Mouse (Mus musculus): ENCODE results near the gene Shank2. TPM values are rescaled to one million over a fixed set of nuclear protein-coding genes. Genes with fewer than 3 reads are reported as not detected.

The Shank2 gene
- total and polyA plus RNA-seq, 2 experiments from 2014 or later: 0.19 to 0.95 TPM

- Histone ChIP-seq H3K27ac (ENCODE audit: low read depth) (no peak overlapping the region), H3K36me3 (replicated peaks; ENCODE audit: control insufficient read depth, insufficient read depth, low read length) (no peaks in the 10 kb centered on the region), H3K9ac (replicated peaks; ENCODE audit: low read depth, low read length) (no peak overlapping the region), H3K4me3 (ENCODE audit: low read depth, low read length) (no peak overlapping the region), H3K27me3 (ENCODE audit: control insufficient read depth, insufficient read depth, low read length) (no peaks in the 10 kb centered on the region), H3K4me1 (ENCODE audit: control insufficient read depth, insufficient read depth) (no peaks in the 10 kb centered on the region), H3K4me2 (ENCODE audit: low read depth, low read length) (no peak overlapping the region), H3K9me3 (replicated peaks; ENCODE audit: control insufficient read depth, low read length) (no peaks in the 10 kb centered on the region)
- no peak for DNase-seq (ENCODE audit: low spot score)
- ATAC-seq (ENCODE audit: insufficient read depth, low read depth): no peak
- TF ChIP-seq EP300 (IDR thresholded peaks at IDR 0.05; ENCODE audit: low read depth) (no peak), CTCF (IDR thresholded peaks at IDR 0.05; ENCODE audit: low read depth) (peak; percentile 62)
- 20% methylated on average over 1 of the region's 1 CpGs for WGBS
Observed at GRCm38 (mm10) chr7:144072219-144072618, 70.5 kb downstream of the Shank2 start.

DNA sequence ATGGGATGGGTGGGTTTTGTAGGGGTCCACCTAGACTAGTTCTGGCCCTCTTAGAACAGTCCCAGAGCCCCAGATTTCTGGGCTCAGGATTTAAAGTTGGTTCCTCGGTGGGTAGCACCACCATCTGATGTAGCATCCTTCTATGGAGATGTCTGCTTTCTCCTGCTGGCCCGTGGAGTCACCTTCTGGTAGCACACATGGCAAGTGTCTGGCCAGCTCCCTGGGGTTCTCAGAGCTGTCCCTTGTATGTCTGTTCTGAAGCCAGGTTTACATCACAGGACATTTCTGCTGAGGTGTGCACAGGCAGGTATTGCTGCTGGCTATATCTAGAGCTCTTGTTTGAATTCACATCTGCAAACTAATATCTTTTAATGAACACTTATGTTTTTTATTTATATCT is 71.1 kb downstream of the Shank2 start:
- Histone ChIP-seq H3K36me3 (replicated peaks; ENCODE audit: control insufficient read depth, insufficient read depth, low read length) (no peaks in the 10 kb centered on the region), H3K9me3 (replicated peaks; ENCODE audit: control insufficient read depth, low read length) (no peaks in the 10 kb centered on the region), H3K27me3 (ENCODE audit: control insufficient read depth, insufficient read depth, low read length) (no peaks in the 10 kb centered on the region), H3K9ac (replicated peaks; ENCODE audit: low read depth, low read length) (no peak overlapping the region), H3K27ac (ENCODE audit: low read depth) (no peak overlapping the region), H3K4me2 (ENCODE audit: low read depth, low read length) (no peak overlapping the region), H3K4me3 (ENCODE audit: low read depth, low read length) (no peak overlapping the region), H3K4me1 (ENCODE audit: control insufficient read depth, insufficient read depth) (no peaks in the 10 kb centered on the region)
- DNase-seq (ENCODE audit: low spot score) (no peak), ATAC-seq (ENCODE audit: insufficient read depth, low read depth) (no peak)
- WGBS: 86% methylated on average over 2 of the region's 2 CpGs
- TF ChIP-seq CTCF (IDR thresholded peaks at IDR 0.05; ENCODE audit: low read depth) (no peak), EP300 (IDR thresholded peaks at IDR 0.05; ENCODE audit: low read depth) (no peak)

GRCm38 (mm10) chr7:144074718-144075117 is 73.0 kb downstream of the Shank2 start:
- Histone ChIP-seq H3K36me3 (replicated peaks; ENCODE audit: control insufficient read depth, insufficient read depth, low read length) (no peaks in the 10 kb centered on the region), H3K4me1 (ENCODE audit: control insufficient read depth, insufficient read depth) (no peaks in the 10 kb centered on the region), H3K4me2 (ENCODE audit: low read depth, low read length) (no peak overlapping the region), H3K9ac (replicated peaks; ENCODE audit: low read depth, low read length) (no peak overlapping the region), H3K27ac (ENCODE audit: low read depth) (no peak overlapping the region), H3K27me3 (ENCODE audit: control insufficient read depth, insufficient read depth, low read length) (no peaks in the 10 kb centered on the region), H3K9me3 (replicated peaks; ENCODE audit: control insufficient read depth, low read length) (no peaks in the 10 kb centered on the region), H3K4me3 (ENCODE audit: low read depth, low read length) (no peak overlapping the region)
- DNase-seq (ENCODE audit: low spot score) (peak; percentile 29), ATAC-seq (ENCODE audit: insufficient read depth, low read depth) (no peak; the same call in 1 of the 2 replicates)
- peak; percentile 76 for TF ChIP-seq CTCF (IDR thresholded peaks at IDR 0.05; ENCODE audit: low read depth)
- TF ChIP-seq EP300 (IDR thresholded peaks at IDR 0.05; ENCODE audit: low read depth): no peak
- 15% methylated on average over 3 of the region's 3 CpGs for WGBS

DNA sequence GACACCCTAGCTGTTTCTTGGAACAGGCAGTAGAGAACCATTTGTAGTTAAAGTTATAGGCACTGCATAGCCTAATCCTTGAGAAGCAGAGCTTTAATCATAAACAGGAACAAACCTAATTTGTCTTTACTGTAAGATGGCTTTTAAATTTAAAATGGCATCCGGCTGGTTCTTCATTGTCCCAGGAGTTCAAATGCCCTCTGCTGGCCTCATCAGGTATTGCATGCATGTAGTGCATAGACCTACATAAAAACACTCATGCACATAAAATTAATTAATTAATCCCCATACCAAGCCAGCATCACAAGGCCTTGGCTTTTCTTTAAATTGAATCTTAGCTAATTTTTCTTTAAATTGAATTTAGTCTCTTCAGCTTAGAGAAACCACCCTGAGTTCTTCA is 76.9 kb downstream of the Shank2 start:
- no peak for DNase-seq (ENCODE audit: low spot score)
- no peak for TF ChIP-seq EP300 (IDR thresholded peaks at IDR 0.05; ENCODE audit: low read depth)
- peak; percentile 47 for TF ChIP-seq CTCF (IDR thresholded peaks at IDR 0.05; ENCODE audit: low read depth)

GRCm38 (mm10) chr7:144079861-144080260 is 78.1 kb downstream of the Shank2 start:
- no peaks in the 10 kb centered on the region for H3K27me3 ChIP-seq (ENCODE audit: control insufficient read depth, insufficient read depth, low read length)
- no peak overlapping the region for H3K4me2 ChIP-seq (ENCODE audit: low read depth, low read length)
- H3K27ac ChIP-seq (ENCODE audit: low read depth): no peak overlapping the region
- no peak overlapping the region for H3K9ac ChIP-seq (replicated peaks; ENCODE audit: low read depth, low read length)
- no peaks in the 10 kb centered on the region for H3K36me3 ChIP-seq (replicated peaks; ENCODE audit: control insufficient read depth, insufficient read depth, low read length)
- TF ChIP-seq EP300 (IDR thresholded peaks at IDR 0.05; ENCODE audit: low read depth): no peak
- no peak for TF ChIP-seq CTCF (IDR thresholded peaks at IDR 0.05; ENCODE audit: low read depth)
- no peaks in the 10 kb centered on the region for H3K9me3 ChIP-seq (replicated peaks; ENCODE audit: control insufficient read depth, low read length)
- DNase-seq (ENCODE audit: low spot score) (no peak), ATAC-seq (ENCODE audit: insufficient read depth, low read depth) (no peak)
- no peaks in the 10 kb centered on the region for H3K4me1 ChIP-seq (ENCODE audit: control insufficient read depth, insufficient read depth)
- WGBS: 96% methylated on average over 1 of the region's 1 CpGs
- no peak overlapping the region for H3K4me3 ChIP-seq (ENCODE audit: low read depth, low read length)

More for the DNA sequence above, 76.9 kb downstream of the Shank2 start:
- no peak overlapping the region for H3K27ac ChIP-seq (ENCODE audit: low read depth)
- no peaks in the 10 kb centered on the region for H3K9me3 ChIP-seq (replicated peaks; ENCODE audit: control insufficient read depth, low read length)
- H3K4me3 ChIP-seq (ENCODE audit: low read depth, low read length): no peak overlapping the region
- no peaks in the 10 kb centered on the region for H3K36me3 ChIP-seq (replicated peaks; ENCODE audit: control insufficient read depth, insufficient read depth, low read length)
- H3K9ac ChIP-seq (replicated peaks; ENCODE audit: low read depth, low read length): no peak overlapping the region
- WGBS: 84% methylated on average over 1 of the region's 1 CpGs
- H3K4me1 ChIP-seq (ENCODE audit: control insufficient read depth, insufficient read depth): no peaks in the 10 kb centered on the region
- no peaks in the 10 kb centered on the region for H3K27me3 ChIP-seq (ENCODE audit: control insufficient read depth, insufficient read depth, low read length)
- ATAC-seq (ENCODE audit: insufficient read depth, low read depth): no peak
- H3K4me2 ChIP-seq (ENCODE audit: low read depth, low read length): no peak overlapping the region

GRCm38 (mm10) chr7:144081448-144081847 is 79.7 kb downstream of the Shank2 start:
- Histone ChIP-seq H3K36me3 (replicated peaks; ENCODE audit: control insufficient read depth, insufficient read depth, low read length) (no peaks in the 10 kb centered on the region), H3K4me2 (ENCODE audit: low read depth, low read length) (no peak overlapping the region), H3K4me3 (ENCODE audit: low read depth, low read length) (no peak overlapping the region), H3K9ac (replicated peaks; ENCODE audit: low read depth, low read length) (no peak overlapping the region), H3K27ac (ENCODE audit: low read depth) (no peak overlapping the region), H3K4me1 (ENCODE audit: control insufficient read depth, insufficient read depth) (no peaks in the 10 kb centered on the region), H3K9me3 (replicated peaks; ENCODE audit: control insufficient read depth, low read length) (no peaks in the 10 kb centered on the region), H3K27me3 (ENCODE audit: control insufficient read depth, insufficient read depth, low read length) (no peaks in the 10 kb centered on the region)
- peak; percentile 47; the same call in 1 of the 2 replicates for ATAC-seq (ENCODE audit: insufficient read depth, low read depth)
- 68% methylated on average over 1 of the region's 1 CpGs for WGBS
- DNase-seq (ENCODE audit: low spot score): no peak
- peak; percentile 63 for TF ChIP-seq CTCF (IDR thresholded peaks at IDR 0.05; ENCODE audit: low read depth)
- TF ChIP-seq EP300 (IDR thresholded peaks at IDR 0.05; ENCODE audit: low read depth): no peak
